Mouse (Mus musculus): ENCODE measurements around the gene Usp29.

GRCm38 (mm10) chr7:6860689-6861088 lies 130.3 kb downstream of the Usp29 start:
- TF ChIP-seq CTCF (IDR thresholded peaks at IDR 0.05; ENCODE audit: extremely low read depth, insufficient read depth, insufficient read length, insufficient replicate concordance) (no peak), POLR2A (IDR thresholded peaks at IDR 0.05; ENCODE audit: low read depth, low read length) (no peak)
